10 mouse cellular contexts compared by ENCODE assay signal in the genomic region with DNA sequence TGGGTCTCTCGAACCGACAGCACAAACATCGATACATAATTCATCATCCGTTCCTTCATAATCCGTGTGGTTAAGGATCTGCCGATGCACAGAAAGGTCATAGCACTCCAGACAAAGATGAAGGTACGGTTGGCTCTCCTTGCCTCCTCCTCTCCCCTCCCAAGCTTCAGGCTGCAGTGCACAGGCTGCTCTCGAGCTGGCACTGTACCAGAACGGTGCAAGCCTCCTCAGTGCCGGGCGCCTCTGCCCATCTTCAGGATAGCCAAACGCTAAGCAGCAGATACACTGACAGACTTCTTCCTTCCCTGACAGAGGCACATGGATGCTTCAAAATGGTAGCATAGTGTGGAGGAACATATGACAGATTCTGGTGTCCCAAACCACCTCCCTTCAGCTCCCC.
"Had no signal": no experiment of that assay in that cellular context is flagged by ENCODE, and none has a peak within 500 bp of the region (broad histone marks: within the 10 kb centered on the region; RNA-seq: fewer than 3 reads in every experiment).

No protein-coding gene starts in this region.

- DNase-seq: kidney, adult 8-10 months; kidney, postnatal 10 days; kidney, postnatal 36 days; layer of hippocampus, postnatal 36 days; liver; lung, adult 18-20 months; lung, postnatal 10 days; lung, postnatal 36 days; thymus, adult 18-20 months; thymus, postnatal 36 days had no signal
